Mouse (Mus musculus): ENCODE data around the gene Paqr8.

DNA sequence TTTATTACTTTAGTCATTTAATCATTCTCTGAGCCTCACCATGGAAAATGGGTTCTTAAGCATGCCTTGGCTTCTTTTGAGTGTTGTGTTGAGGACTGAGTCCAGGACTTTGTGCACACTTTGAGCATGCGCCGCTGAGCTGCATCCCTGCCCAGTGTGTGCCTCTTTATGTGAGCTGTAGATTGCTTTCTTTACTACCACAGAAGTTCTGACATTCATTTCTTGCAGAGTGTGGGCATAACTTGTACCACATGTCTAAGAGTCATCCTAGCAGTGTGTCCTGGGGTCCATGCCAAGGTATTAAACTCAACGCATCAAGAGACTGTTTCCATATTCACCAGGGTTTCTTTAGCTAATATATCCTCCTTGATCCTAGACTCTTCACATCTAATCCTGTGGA is 28.5 kb upstream of the Paqr8 start:
- TF ChIP-seq GATA1 (IDR thresholded peaks at IDR 0.05; ENCODE audit: borderline replicate concordance, low read length), result no peak
- no peak for TF ChIP-seq FLI1 (IDR thresholded peaks at IDR 0.05; ENCODE audit: low read length)
